Mouse (Mus musculus): ENCODE measurements around the gene Gemin4. TPM values are rescaled to one million over a fixed set of nuclear protein-coding genes. Genes with fewer than 3 reads are reported as not detected.

Gemin4 gene
- 1 to 10 TPM in 1 of 2 experiments, not detected in 1; 1.1 TPM for total RNA-seq (2023)

GRCm38 (mm10) chr11:76217390-76217800 is at the start of gene Gemin4, which contains the start of gene Dbil5:
TSS of gene Gemin4 (minus strand) at chr11:76217664.
TSS of gene Dbil5 (plus strand) at chr11:76217608.

DNA sequence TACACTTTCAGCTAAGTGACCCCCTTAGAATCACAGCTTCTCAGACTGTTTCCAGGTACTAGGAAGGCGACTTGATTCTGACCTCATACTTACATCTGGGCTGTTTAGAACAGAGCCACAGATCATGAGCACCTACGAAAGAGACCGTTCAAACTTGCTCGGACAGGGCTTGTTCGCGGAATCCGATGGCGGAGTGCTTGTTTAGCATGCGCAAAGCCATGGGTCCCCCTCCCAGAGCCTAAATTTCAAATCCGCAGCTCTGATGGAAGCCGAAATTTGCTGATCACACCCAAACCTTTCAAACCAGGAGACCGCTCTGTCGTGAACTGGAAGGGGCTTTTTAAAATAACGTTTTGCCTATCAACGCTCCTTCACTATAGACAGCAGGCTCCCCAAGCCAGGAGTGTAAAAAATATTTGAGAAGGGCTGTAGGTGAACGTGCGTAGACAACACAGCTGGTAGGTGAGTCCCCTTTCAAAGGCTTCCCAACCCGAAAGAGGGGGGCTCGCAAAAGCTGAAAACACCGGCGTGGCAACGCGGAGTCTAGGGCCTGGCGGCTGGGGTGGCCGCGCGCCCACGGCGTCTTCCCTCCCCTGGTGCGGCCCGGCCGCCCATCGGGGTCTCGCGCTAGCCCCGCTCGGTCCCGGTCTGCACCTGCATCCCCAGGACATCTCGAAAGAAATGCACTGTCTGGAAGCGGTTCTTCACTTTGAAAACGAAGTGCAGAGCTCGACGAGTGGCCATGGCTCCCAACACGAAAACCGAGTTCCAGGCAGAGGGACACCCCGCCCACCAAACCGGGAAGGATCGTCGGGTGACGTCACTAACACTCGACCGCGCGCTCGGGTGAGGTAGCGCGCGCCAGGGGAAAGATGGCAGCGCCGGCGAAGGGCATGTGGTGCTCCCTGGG is 25.7 kb upstream of the Gemin4 start, which contains the start of the genes Mrm3 and Glod4:
Mrm3 (plus strand) TSS at position 815 of the 910 bp plus-strand sequence.
Glod4 (minus strand) TSS at position 825 of the 910 bp plus-strand sequence.

DNA sequence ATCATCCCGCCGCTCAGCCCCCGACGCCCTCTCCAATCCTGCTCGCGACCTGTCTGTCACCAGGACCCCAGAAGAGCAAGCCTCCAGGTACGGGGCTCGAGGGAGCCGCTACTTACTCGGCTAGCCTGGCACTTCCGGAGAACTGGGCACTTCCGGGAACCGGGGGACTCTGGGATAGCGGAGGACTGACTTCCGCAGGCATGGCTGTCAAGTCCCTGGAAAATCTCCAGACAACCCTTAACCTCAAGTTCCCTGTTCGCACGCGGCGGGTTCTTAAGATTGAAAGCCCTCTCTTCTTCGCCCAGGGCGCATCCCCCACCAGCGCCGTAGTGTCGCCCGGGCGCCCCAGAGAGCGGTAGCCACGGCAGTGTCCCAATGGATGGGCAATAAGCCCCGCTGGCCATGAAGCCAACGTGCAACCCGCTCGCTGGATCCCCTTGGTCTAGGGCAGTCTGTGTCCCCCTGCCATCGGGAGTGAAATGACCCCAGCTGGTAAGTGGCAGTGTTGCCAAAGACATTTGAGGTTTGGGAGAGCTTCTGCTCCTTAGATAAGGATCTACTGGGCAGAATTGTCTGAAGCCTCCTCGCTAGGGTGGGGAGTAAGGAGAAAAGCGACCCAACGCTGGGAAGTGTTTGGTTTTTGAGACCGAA is 37.8 kb downstream of the Gemin4 start, which contains the start of the genes Vps53 and Fam57a:
Vps53 (minus strand) TSS at position 153 of the 651 bp plus-strand sequence.
Fam57a (plus strand) TSS at position 177 of the 651 bp plus-strand sequence.

Other genes starting within 250 kb of the Gemin4 start
- not detected for gene 1700016K19Rik, start 217.8 kb downstream of the Gemin4 start, total RNA-seq (2023)
- gene Rflnb, start 189.9 kb downstream of the Gemin4 start, total RNA-seq (2023): 100 to 1,000 TPM; 166 to 173 TPM
- gene Vps53, start 38.0 kb downstream of the Gemin4 start, total RNA-seq (2023): 10 to 100 TPM; 39.2 to 41.0 TPM
- gene Fam57a, start 38.0 kb downstream of the Gemin4 start, total RNA-seq (2023): 1 to 10 TPM; 1.1 to 1.2 TPM
- under 1 TPM in 1 of 2 experiments, not detected in 1; 0.97 TPM for gene Dbil5, start 56 bp downstream of the Gemin4 start, total RNA-seq (2023)
- gene Mrm3, start 26.1 kb upstream of the Gemin4 start, total RNA-seq (2023): 1 to 10 TPM; 2.4 to 4.6 TPM
- gene Glod4, start 26.1 kb upstream of the Gemin4 start, total RNA-seq (2023): 10 to 100 TPM; 27.9 to 28.0 TPM
- 10 to 100 TPM; 20.1 to 22.9 TPM for gene Nxn, start 181.5 kb upstream of the Gemin4 start, total RNA-seq (2023)
- gene Timm22, start 189.3 kb upstream of the Gemin4 start, total RNA-seq (2023): 10 to 100 TPM in 1 of 2 experiments, 1 to 10 TPM in 1; 9.3 to 11.9 TPM